9 mouse cellular contexts compared by ENCODE assay signal in the genomic region with DNA sequence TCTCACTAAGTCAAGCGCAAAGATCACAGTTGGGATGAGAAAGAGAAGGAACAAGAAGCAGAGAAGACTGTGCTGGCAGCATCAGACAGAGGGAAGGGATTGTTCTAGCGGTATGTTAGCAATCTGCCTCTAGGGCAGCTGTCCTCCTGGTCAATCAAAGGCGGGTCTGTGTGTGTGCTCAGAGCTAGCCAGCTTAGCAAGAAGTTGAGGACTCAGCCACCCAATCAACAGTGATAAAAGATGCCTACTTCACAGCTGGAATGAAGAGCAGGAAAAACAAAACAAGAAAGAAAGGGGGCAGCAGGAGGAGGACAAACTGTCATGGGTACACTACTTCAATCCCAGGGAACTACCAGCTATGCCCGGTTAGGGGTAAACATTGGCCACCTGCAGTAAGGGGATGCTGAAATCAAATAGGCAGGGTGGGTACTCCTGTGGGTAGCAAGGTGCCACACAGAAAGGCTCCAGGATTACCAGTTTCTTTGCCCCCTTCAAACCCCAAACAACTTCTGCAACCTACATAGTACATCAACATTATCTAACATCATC. TPM values are rescaled to one million over a fixed set of nuclear protein-coding genes. Genes with fewer than 3 reads are reported as not detected.
DNase-seq lines count a peak whose midpoint lies in the region; ATAC-seq and TF ChIP-seq lines count a peak whose summit lies in the region.
"Had no signal": no experiment of that assay in that cellular context is flagged by ENCODE, and none has a peak within 500 bp of the region (broad histone marks: within the 10 kb centered on the region; RNA-seq: fewer than 3 reads in every experiment).

No protein-coding gene starts in this region.

- WGBS in embryonic facial prominence, embryonic 10.5 days: 11% methylated on average over 4 of the region's 4 CpGs
- WGBS in intestine, embryonic 14.5 days: 14% methylated on average over 4 of the region's 4 CpGs
- 25% methylated on average over 4 of the region's 4 CpGs for WGBS in midbrain, embryonic 13.5 days

- H3K4me1 ChIP-seq in embryonic facial prominence, embryonic 10.5 days: peaks cover 68% of the 10 kb centered on the region
- peaks cover 71% of the 10 kb centered on the region for H3K4me1 ChIP-seq in intestine, embryonic 14.5 days (replicated peaks; ENCODE audit: control insufficient read depth, insufficient read depth, low read length)
- peaks cover 65% of the 10 kb centered on the region for H3K4me1 ChIP-seq in midbrain, embryonic 13.5 days (replicated peaks)

- H3K9me3 ChIP-seq in embryonic facial prominence, embryonic 10.5 days: no peaks in the 10 kb centered on the region
- H3K9me3 ChIP-seq in intestine, embryonic 14.5 days (ENCODE audit: control insufficient read depth, low read length): no peaks in the 10 kb centered on the region
- H3K9me3 ChIP-seq in midbrain, embryonic 13.5 days: no peaks in the 10 kb centered on the region

- ATAC-seq in intestine, embryonic 14.5 days (replicated peaks; ENCODE audit: low FRiP score, low TSS enrichment, low read depth): no peak
- peak; percentile 48 for ATAC-seq in midbrain, embryonic 13.5 days

- no peak for DNase-seq in layer of hippocampus, adult 2 months (ENCODE audit: low spot score in 2 of 2)
- DNase-seq in layer of hippocampus, postnatal 14 days (ENCODE audit: low spot score in 2 of 2): no peak
- DNase-seq in embryonic facial prominence, embryonic 10.5 days (ENCODE audit: low spot score): peak; percentile 40
- no peak for DNase-seq in intestine, embryonic 14.5 days (ENCODE audit: low spot score)
- DNase-seq in urinary bladder, adult 2 months (ENCODE audit: low spot score): no peak
- DNase-seq in adrenal gland, postnatal 36 days: no peak
- no peak for DNase-seq in right cerebral cortex, postnatal 4 days

- H3K27ac ChIP-seq in layer of hippocampus, adult 2 months: peak overlapping the region; percentile 95
- peak overlapping the region; percentile 82 for H3K27ac ChIP-seq in embryonic facial prominence, embryonic 10.5 days (replicated peaks)
- peak overlapping the region; percentile 98 for H3K27ac ChIP-seq in intestine, embryonic 14.5 days (ENCODE audit: low read depth)
- H3K27ac ChIP-seq in midbrain, embryonic 13.5 days: peak overlapping the region; percentile 86

- H3K27me3 ChIP-seq in embryonic facial prominence, embryonic 10.5 days (replicated peaks; ENCODE audit: low read depth, poor library complexity, severe bottlenecking): no peaks in the 10 kb centered on the region
- H3K27me3 ChIP-seq in intestine, embryonic 14.5 days (replicated peaks; ENCODE audit: control insufficient read depth, insufficient read depth, low read length): no peaks in the 10 kb centered on the region
- H3K27me3 ChIP-seq in midbrain, embryonic 13.5 days: no peaks in the 10 kb centered on the region

- 0 out of 2 replicates have a peak, but pooled peaks cover 2% of the 10 kb centered on the region for H3K36me3 ChIP-seq in embryonic facial prominence, embryonic 10.5 days (replicated peaks)
- peaks cover 2% of the 10 kb centered on the region; the same call in 1 of the 2 replicates for H3K36me3 ChIP-seq in intestine, embryonic 14.5 days (ENCODE audit: control insufficient read depth, insufficient read depth, low read length)
- no peaks in the 10 kb centered on the region for H3K36me3 ChIP-seq in midbrain, embryonic 13.5 days

- H3K4me2 ChIP-seq in intestine, embryonic 14.5 days (ENCODE audit: low read length): peak overlapping the region; percentile 55
- peak overlapping the region; percentile 26 for H3K4me2 ChIP-seq in midbrain, embryonic 13.5 days (replicated peaks)

- peak overlapping the region; percentile 38 for H3K9ac ChIP-seq in intestine, embryonic 14.5 days (ENCODE audit: low read length)
- H3K9ac ChIP-seq in midbrain, embryonic 13.5 days (replicated peaks): 0 out of 2 replicates have a peak overlapping the region, but pooled peaks have one; percentile 28

- 0 out of 2 replicates have a peak, but pooled peaks have one; percentile 13 for TF ChIP-seq CTCF in layer of hippocampus, adult 2 months (conservative IDR thresholded peaks at IDR 0.05)

- peak overlapping the region; percentile 20; the same call in 1 of the 2 replicates for H3K4me3 ChIP-seq in layer of hippocampus, adult 2 months
- H3K4me3 ChIP-seq in embryonic facial prominence, embryonic 10.5 days: peak overlapping the region; percentile 39; the same call in 1 of the 2 replicates
- H3K4me3 ChIP-seq in intestine, embryonic 14.5 days (ENCODE audit: low read depth, low read length): 0 out of 2 replicates have a peak overlapping the region, but pooled peaks have one; percentile 4
- no peak overlapping the region for H3K4me3 ChIP-seq in midbrain, embryonic 13.5 days (replicated peaks)

RNA-seq across cellular contexts. Expression of gene Ctnnd1, which starts 15.6 kb away (rescaled TPM):
- 10 to 100 TPM; 43.3 to 52.9 TPM for total RNA-seq in layer of hippocampus, adult 2 months (2021)
- total RNA-seq in layer of hippocampus, postnatal 14 days (2021): 10 to 100 TPM; 59.1 to 68.0 TPM
- polyA plus RNA-seq in embryonic facial prominence, embryonic 10.5 days (2016; fragmentation: Nextera tagmentation; extraction: Ambion mirVana): 43.3 and 44.3 TPM in 2 replicates
- 59.5 and 64.6 TPM in 2 replicates for polyA plus RNA-seq in intestine, embryonic 14.5 days (2014; fragmentation: Nextera tagmentation; extraction: Ambion mirVana)
- 30.4 and 38.0 TPM in 2 replicates for polyA plus RNA-seq in midbrain, embryonic 13.5 days (2015; fragmentation: Nextera tagmentation; extraction: Ambion mirVana)
- 85.0 and 89.4 TPM in 2 replicates for polyA plus RNA-seq in urinary bladder, adult 2 months (2012; rRNA removed)
- 100 to 1,000 TPM; 135 to 142 TPM for total RNA-seq in adrenal gland, postnatal 36 days (2021)

RNA-seq across cellular contexts. Expression of gene Btbd18, which starts 23.9 kb away (rescaled TPM):
- total RNA-seq in layer of hippocampus, adult 2 months (2021): not detected
- not detected for total RNA-seq in layer of hippocampus, postnatal 14 days (2021)
- polyA plus RNA-seq in embryonic facial prominence, embryonic 10.5 days (2016; fragmentation: Nextera tagmentation; extraction: Ambion mirVana): 0.14 and 0.41 TPM in 2 replicates
- 0.34 and 0.60 TPM in 2 replicates for polyA plus RNA-seq in intestine, embryonic 14.5 days (2014; fragmentation: Nextera tagmentation; extraction: Ambion mirVana)
- 0.35 and 0.42 TPM in 2 replicates for polyA plus RNA-seq in midbrain, embryonic 13.5 days (2015; fragmentation: Nextera tagmentation; extraction: Ambion mirVana)
- polyA plus RNA-seq in urinary bladder, adult 2 months (2012; rRNA removed): not detected in 2 replicates
- under 1 TPM in 1 of 2 experiments, not detected in 1; 0.10 TPM for total RNA-seq in adrenal gland, postnatal 36 days (2021)
- polyA plus RNA-seq: large intestine, adult 2 months had no signal

RNA-seq across cellular contexts. Expression of gene Selenoh, which starts 35.6 kb away (rescaled TPM):
- total RNA-seq in layer of hippocampus, adult 2 months (2021): 10 to 100 TPM; 21.7 to 26.3 TPM
- total RNA-seq in layer of hippocampus, postnatal 14 days (2021): 10 to 100 TPM; 41.7 to 46.8 TPM
- polyA plus RNA-seq in embryonic facial prominence, embryonic 10.5 days (2016; fragmentation: Nextera tagmentation; extraction: Ambion mirVana): 505 and 520 TPM in 2 replicates
- 309 and 329 TPM in 2 replicates for polyA plus RNA-seq in intestine, embryonic 14.5 days (2014; fragmentation: Nextera tagmentation; extraction: Ambion mirVana)
- 272 and 278 TPM in 2 replicates for polyA plus RNA-seq in midbrain, embryonic 13.5 days (2015; fragmentation: Nextera tagmentation; extraction: Ambion mirVana)
- polyA plus RNA-seq in urinary bladder, adult 2 months (2012; rRNA removed): 46.1 and 59.1 TPM in 2 replicates
- 10 to 100 TPM; 27.2 to 47.4 TPM for total RNA-seq in adrenal gland, postnatal 36 days (2021)

RNA-seq across cellular contexts. Expression of gene Gm28635, which starts 42.8 kb away (rescaled TPM):
- 1 to 10 TPM; 3.3 to 9.9 TPM for total RNA-seq in layer of hippocampus, adult 2 months (2021)
- total RNA-seq in layer of hippocampus, postnatal 14 days (2021): 1 to 10 TPM; 2.9 to 9.8 TPM
- polyA plus RNA-seq in embryonic facial prominence, embryonic 10.5 days (2016; fragmentation: Nextera tagmentation; extraction: Ambion mirVana): not detected in 2 replicates
- not detected in 2 replicates for polyA plus RNA-seq in intestine, embryonic 14.5 days (2014; fragmentation: Nextera tagmentation; extraction: Ambion mirVana)
- polyA plus RNA-seq in midbrain, embryonic 13.5 days (2015; fragmentation: Nextera tagmentation; extraction: Ambion mirVana): not detected in 2 replicates
- polyA plus RNA-seq in urinary bladder, adult 2 months (2012; rRNA removed): not detected in 2 replicates
- total RNA-seq in adrenal gland, postnatal 36 days (2021): not detected
- polyA plus RNA-seq: large intestine, adult 2 months had no signal

RNA-seq across cellular contexts. Expression of gene Med19, which starts 43.2 kb away (rescaled TPM):
- total RNA-seq in layer of hippocampus, adult 2 months (2021): 10 to 100 TPM; 31.4 to 31.8 TPM
- total RNA-seq in layer of hippocampus, postnatal 14 days (2021): 10 to 100 TPM; 31.4 to 32.0 TPM
- polyA plus RNA-seq in embryonic facial prominence, embryonic 10.5 days (2016; fragmentation: Nextera tagmentation; extraction: Ambion mirVana): 45.3 and 46.4 TPM in 2 replicates
- 39.5 and 40.6 TPM in 2 replicates for polyA plus RNA-seq in intestine, embryonic 14.5 days (2014; fragmentation: Nextera tagmentation; extraction: Ambion mirVana)
- polyA plus RNA-seq in midbrain, embryonic 13.5 days (2015; fragmentation: Nextera tagmentation; extraction: Ambion mirVana): 49.3 and 53.3 TPM in 2 replicates
- polyA plus RNA-seq in urinary bladder, adult 2 months (2012; rRNA removed): 18.3 and 20.1 TPM in 2 replicates
- total RNA-seq in adrenal gland, postnatal 36 days (2021): 10 to 100 TPM; 25.5 to 26.3 TPM
